Comparison of ENCODE assay signal across 11 mouse cellular contexts in genomic region chr9:27289543-27290308, GRCm38 (mm10). TPM values are rescaled to one million over a fixed set of nuclear protein-coding genes. Genes with fewer than 3 reads are reported as not detected.
A peak's percentile ranks its signal among the peaks of the same experiment; 100 is the strongest.
DNase-seq lines count a peak whose midpoint lies in the region; ATAC-seq lines count a peak whose summit lies in the region.
"Had no signal": no experiment of that assay in that cellular context is flagged by ENCODE, and none has a peak within 500 bp of the region (broad histone marks: within the 10 kb centered on the region; RNA-seq: fewer than 3 reads in every experiment).

No protein-coding gene starts in this region.

- no peaks in the 10 kb centered on the region for H3K9me3 ChIP-seq in lung, embryonic 15.5 days
- no peaks in the 10 kb centered on the region for H3K9me3 ChIP-seq in forebrain, embryonic 16.5 days (ENCODE audit: control insufficient read depth, low read length)
- no peaks in the 10 kb centered on the region for H3K9me3 ChIP-seq in hindbrain, embryonic 16.5 days (ENCODE audit: control insufficient read depth, low read length)
- H3K9me3 ChIP-seq in neural tube, embryonic 15.5 days (replicated peaks): no peaks in the 10 kb centered on the region
- H3K9me3 ChIP-seq: liver, embryonic 13.5 days had no signal

- no peak overlapping the region for H3K4me3 ChIP-seq in lung, embryonic 15.5 days
- H3K4me3 ChIP-seq in forebrain, embryonic 16.5 days (replicated peaks; ENCODE audit: low read length): no peak overlapping the region
- H3K4me3 ChIP-seq in hindbrain, embryonic 16.5 days (ENCODE audit: low read length): no peak overlapping the region
- H3K4me3 ChIP-seq in neural tube, embryonic 15.5 days (replicated peaks): no peak overlapping the region
- H3K4me3 ChIP-seq: liver, embryonic 13.5 days had no signal

- peaks cover 10% of the 10 kb centered on the region; the same call in 1 of the 2 replicates for H3K4me1 ChIP-seq in lung, embryonic 15.5 days
- peaks cover 13% of the 10 kb centered on the region for H3K4me1 ChIP-seq in forebrain, embryonic 16.5 days (replicated peaks; ENCODE audit: control insufficient read depth, insufficient read depth, low read length)
- peaks cover 6% of the 10 kb centered on the region for H3K4me1 ChIP-seq in hindbrain, embryonic 16.5 days (ENCODE audit: control insufficient read depth, insufficient read depth, low read depth, low read length)
- peaks cover 21% of the 10 kb centered on the region for H3K4me1 ChIP-seq in neural tube, embryonic 15.5 days
- H3K4me1 ChIP-seq: liver, embryonic 13.5 days had no signal

- WGBS in lung, embryonic 15.5 days: 29% methylated on average over 6 of the region's 7 CpGs
- WGBS in forebrain, embryonic 16.5 days: 13% methylated on average over 7 of the region's 7 CpGs
- 21% methylated on average over 7 of the region's 7 CpGs for WGBS in hindbrain, embryonic 16.5 days
- 23% methylated on average over 7 of the region's 7 CpGs for WGBS in neural tube, embryonic 15.5 days

- ATAC-seq in lung, embryonic 15.5 days (ENCODE audit: borderline replicate concordance, extremely low read depth, low FRiP score, low TSS enrichment): peak; percentile 20; the same call in 1 of the 2 replicates
- ATAC-seq in forebrain, embryonic 16.5 days: peak; percentile 51
- ATAC-seq in hindbrain, embryonic 16.5 days: peak; percentile 82
- peak; percentile 56; the same call in 1 of the 2 replicates for ATAC-seq in neural tube, embryonic 15.5 days (ENCODE audit: low FRiP score)

- no peaks in the 10 kb centered on the region; the same call in 1 of the 2 replicates for H3K27me3 ChIP-seq in lung, embryonic 15.5 days
- H3K27me3 ChIP-seq in forebrain, embryonic 16.5 days (replicated peaks; ENCODE audit: control insufficient read depth, insufficient read depth, low read length): 0 out of 2 replicates have a peak, but pooled peaks cover 3% of the 10 kb centered on the region
- peaks cover 3% of the 10 kb centered on the region; the same call in 1 of the 2 replicates for H3K27me3 ChIP-seq in hindbrain, embryonic 16.5 days (replicated peaks; ENCODE audit: control insufficient read depth, insufficient read depth, low read length)
- peaks cover 20% of the 10 kb centered on the region for H3K27me3 ChIP-seq in neural tube, embryonic 15.5 days (replicated peaks)
- H3K27me3 ChIP-seq: liver, embryonic 13.5 days had no signal

- no peak overlapping the region for H3K4me2 ChIP-seq in lung, embryonic 15.5 days
- H3K4me2 ChIP-seq in forebrain, embryonic 16.5 days (ENCODE audit: low read length): no peak overlapping the region
- no peak overlapping the region for H3K4me2 ChIP-seq in hindbrain, embryonic 16.5 days (ENCODE audit: low read length)
- H3K4me2 ChIP-seq in neural tube, embryonic 15.5 days: no peak overlapping the region
- H3K4me2 ChIP-seq: liver, embryonic 13.5 days had no signal

- H3K9ac ChIP-seq in lung, embryonic 15.5 days: no peak overlapping the region
- H3K9ac ChIP-seq in forebrain, embryonic 16.5 days (replicated peaks; ENCODE audit: low read depth, low read length): no peak overlapping the region
- no peak overlapping the region for H3K9ac ChIP-seq in hindbrain, embryonic 16.5 days (ENCODE audit: low read depth, low read length)
- no peak overlapping the region for H3K9ac ChIP-seq in neural tube, embryonic 15.5 days (replicated peaks)
- H3K9ac ChIP-seq: liver, embryonic 13.5 days had no signal

- DNase-seq in lung, postnatal 4 days: no peak
- no peak for DNase-seq in gastrocnemius, postnatal 10 days
- no peak for DNase-seq in cerebellum, adult 9-10 months
- DNase-seq in cerebellum, postnatal 14 days: no peak
- DNase-seq: kidney, adult 11 months; liver, embryonic 13.5 days had no signal

- H3K36me3 ChIP-seq in lung, embryonic 15.5 days: no peaks in the 10 kb centered on the region
- no peaks in the 10 kb centered on the region for H3K36me3 ChIP-seq in forebrain, embryonic 16.5 days (ENCODE audit: control insufficient read depth, insufficient read depth)
- no peaks in the 10 kb centered on the region for H3K36me3 ChIP-seq in hindbrain, embryonic 16.5 days (ENCODE audit: control insufficient read depth, insufficient read depth, low read length)
- no peaks in the 10 kb centered on the region for H3K36me3 ChIP-seq in neural tube, embryonic 15.5 days
- H3K36me3 ChIP-seq: liver, embryonic 13.5 days had no signal

- no peak overlapping the region for H3K27ac ChIP-seq in lung, embryonic 15.5 days
- H3K27ac ChIP-seq in forebrain, embryonic 16.5 days (ENCODE audit: low read length): no peak overlapping the region
- H3K27ac ChIP-seq in hindbrain, embryonic 16.5 days (ENCODE audit: low read depth, low read length): no peak overlapping the region
- 0 out of 2 replicates have a peak overlapping the region, but pooled peaks have one; percentile 54 for H3K27ac ChIP-seq in neural tube, embryonic 15.5 days (replicated peaks)
- H3K27ac ChIP-seq: liver, embryonic 13.5 days had no signal

RNA-seq across cellular contexts. Expression of gene Igsf9b, which starts 9.3 kb away (rescaled TPM):
- 3.0 and 3.1 TPM in 2 replicates for polyA plus RNA-seq in lung, embryonic 15.5 days (2015; fragmentation: Nextera tagmentation; extraction: Ambion mirVana)
- 12.0 and 16.7 TPM in 2 replicates for polyA plus RNA-seq in forebrain, embryonic 16.5 days (2015; fragmentation: Nextera tagmentation; extraction: Ambion mirVana)
- 25.6 and 26.8 TPM in 2 replicates for polyA plus RNA-seq in hindbrain, embryonic 16.5 days (2015; fragmentation: Nextera tagmentation; extraction: Ambion mirVana)
- polyA plus RNA-seq in neural tube, embryonic 15.5 days (2015; fragmentation: Nextera tagmentation; extraction: Ambion mirVana): 19.0 and 23.2 TPM in 2 replicates
- total RNA-seq in gastrocnemius, postnatal 10 days (2021): 1 to 10 TPM; 4.6 to 7.4 TPM
- total RNA-seq: MEL had no signal

Comparison
In these comparisons a context has a peak if more than half of its experiments do, and no peak if none do; other contexts are left out.
1. ATAC-seq: peak in every context shown above with its lines; median percentile 82 in hindbrain, embryonic 16.5 days; 56 in neural tube, embryonic 15.5 days; 51 in forebrain, embryonic 16.5 days; 20 in lung, embryonic 15.5 days.